Mouse (Mus musculus) stomach, postnatal 0 days (tissue): ENCODE results near the gene Slc35b3.

Experiments
- CTCF ChIP-seq: IDR thresholded peaks from 2 replicates; pipeline ENCODE4 v1.5.1; 2016; ENCODE audit warnings: antibody characterized with exemption, low read depth, mild to moderate bottlenecking, moderate library complexity
- EP300 ChIP-seq: optimal IDR thresholded peaks from 2 replicates; pipeline ENCODE3; 2016; ENCODE audit warnings: antibody characterized with exemption

DNA sequence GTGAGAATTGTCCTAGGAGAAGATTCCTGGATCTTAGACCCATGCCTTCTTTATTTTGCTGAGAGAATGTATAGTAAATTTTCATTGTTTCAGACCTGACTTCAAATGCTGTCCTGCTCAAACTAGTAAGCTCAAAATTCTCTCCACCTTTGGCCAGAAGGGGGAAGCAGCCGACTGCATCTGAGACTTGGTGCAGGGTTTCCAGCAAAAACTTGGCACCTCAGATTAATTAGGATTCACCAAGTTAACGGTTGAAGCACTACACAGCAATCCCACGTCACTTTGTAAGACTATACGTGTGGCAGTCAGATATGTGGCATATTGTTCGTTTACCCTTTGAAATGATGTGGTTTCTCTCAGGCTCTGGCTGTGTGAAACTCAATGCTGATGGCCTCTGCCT is 31.9 kb upstream of the Slc35b3 start:
- TF ChIP-seq CTCF: peak; percentile 80
- no peak for TF ChIP-seq EP300
